Mouse (Mus musculus) liver, postnatal 0 days (tissue): ENCODE measurements at regions not wholly inside any gene's neighbourhood (a gene's known extent, or its start where the extent isn't known, plus 50 kb on each side); places are given as distances from the start of the nearest gene placed in this dataset.

Experiments used
- ATAC-seq: fragments of 200-750 bp; cut with Nextera tagmentation; 2 replicates; pipeline ENCODE4 v1.8.0; 2017; ENCODE audit warnings: mild to moderate bottlenecking, moderate library complexity
- DNase-seq: peaks from one replicate; pipeline ENCODE4 v3.0.0-alpha.2; 2016
- H3K27ac ChIP-seq: fragments of 300-500 bp; sonication (generic); 2 replicates; pipeline ENCODE4 v1.5.1; 2014; ENCODE audit warnings: antibody characterized with exemption, moderate library complexity, mild to moderate bottlenecking, low read depth
- H3K27me3 ChIP-seq: fragments of 300-500 bp; sonication (generic); 2 replicates; pipeline ENCODE4 v1.6.1; 2014; ENCODE audit warnings: low read length, control low read depth, mixed read lengths; ENCODE audit not compliant: insufficient read depth
- H3K36me3 ChIP-seq: fragments of 300-500 bp; sonication (generic); replicated peaks from 2 replicates; pipeline ENCODE4 v1.6.1; 2014; ENCODE audit warnings: mild to moderate bottlenecking, control low read depth, low read length, moderate library complexity, mixed read lengths; ENCODE audit not compliant: insufficient read depth
- H3K4me1 ChIP-seq: fragments of 300-500 bp; sonication (generic); 2 replicates; pipeline ENCODE4 v1.6.1; 2014; ENCODE audit warnings: antibody characterized with exemption, mild to moderate bottlenecking, control low read depth; ENCODE audit not compliant: insufficient read depth
- H3K4me2 ChIP-seq: fragments of 300-500 bp; sonication (generic); 2 replicates; pipeline ENCODE4 v1.6.1; 2014; ENCODE audit warnings: low read depth, mild to moderate bottlenecking, low read length, moderate library complexity, mixed read lengths
- H3K4me3 ChIP-seq: fragments of 300-500 bp; sonication (generic); 2 replicates; pipeline ENCODE4 v1.5.1; 2014; ENCODE audit warnings: low read depth, low read length
- H3K9ac ChIP-seq: fragments of 300-500 bp; sonication (generic); replicated peaks from 2 replicates; pipeline ENCODE4 v1.6.1; 2014; ENCODE audit warnings: mild to moderate bottlenecking, moderate library complexity
- H3K9me3 ChIP-seq: fragments of 300-500 bp; sonication (generic); 2 replicates; pipeline ENCODE4 v1.6.1; 2016; ENCODE audit warnings: mild to moderate bottlenecking, control low read depth, low read length, mixed read lengths
- CTCF ChIP-seq: sonication (generic); IDR thresholded peaks from 2 replicates; pipeline ENCODE4 v1.5.1; 2016; ENCODE audit warnings: antibody characterized with exemption, low read depth
- EP300 ChIP-seq: IDR thresholded peaks from 2 replicates; pipeline ENCODE4 v1.6.1; 2016; ENCODE audit warnings: antibody characterized with exemption, low read depth, mild to moderate bottlenecking
- WGBS: fragments of 180-500 bp; shearing (Covaris S2); extraction: QIAGEN DNeasy Blood & Tissue Kit; methylation state at CpG from one replicate; pipeline ENCODE4 v1.1.7; 2014; ENCODE audit not compliant: insufficient replicate concordance; 5-methylcytosine and 5-hydroxymethylcytosine counted together

- Histone ChIP-seq H3K4me1 (peaks cover 7% of the 10 kb centered on the region; the same call in 1 of the 2 replicates), H3K27ac (no peak overlapping the region), H3K27me3 (no peaks in the 10 kb centered on the region), H3K9ac (no peak overlapping the region), H3K36me3 (no peaks in the 10 kb centered on the region), H3K4me2 (peak overlapping the region; percentile 42), H3K9me3 (no peaks in the 10 kb centered on the region), H3K4me3 (no peak overlapping the region)
- 44% methylated on average over 10 of the region's 10 CpGs for WGBS
- DNase-seq, result peak; percentile 42
- peak; percentile 68 for ATAC-seq
- TF ChIP-seq CTCF (no peak), EP300 (no peak)
Measured at GRCm38 (mm10) chr13:107700268-107701139, 343.7 kb upstream of the Smim15 start.

GRCm38 (mm10) chr13:107699251-107699650 lies 345.0 kb upstream of the Smim15 start:
- Histone ChIP-seq H3K4me2 (no peak overlapping the region), H3K36me3 (no peaks in the 10 kb centered on the region), H3K9ac (no peak overlapping the region), H3K4me1 (peaks cover 7% of the 10 kb centered on the region; the same call in 1 of the 2 replicates), H3K27me3 (no peaks in the 10 kb centered on the region), H3K4me3 (no peak overlapping the region), H3K9me3 (no peaks in the 10 kb centered on the region), H3K27ac (no peak overlapping the region)
- no peak for DNase-seq
- WGBS, result 75% methylated on average over 5 of the region's 5 CpGs
- ATAC-seq, result no peak
- TF ChIP-seq CTCF (no peak), EP300 (no peak)

GRCm38 (mm10) chr13:107698345-107698744 lies 345.9 kb upstream of the Smim15 start:
- no peaks in the 10 kb centered on the region for H3K36me3 ChIP-seq
- ATAC-seq, result no peak
- WGBS, result 84% methylated on average over 7 of the region's 7 CpGs

GRCm38 (mm10) chr13:107692123-107692830 lies 352.0 kb upstream of the Smim15 start:
- H3K36me3 ChIP-seq, result no peaks in the 10 kb centered on the region
- H3K4me2 ChIP-seq, result no peak overlapping the region
- H3K9ac ChIP-seq, result no peak overlapping the region
- 38% methylated on average over 5 of the region's 5 CpGs for WGBS
- H3K4me3 ChIP-seq, result no peak overlapping the region
- TF ChIP-seq CTCF (no peak), EP300 (no peak)
- no peak overlapping the region for H3K27ac ChIP-seq
- no peaks in the 10 kb centered on the region for H3K9me3 ChIP-seq
- no peaks in the 10 kb centered on the region for H3K27me3 ChIP-seq
- H3K4me1 ChIP-seq, result no peaks in the 10 kb centered on the region
- ATAC-seq (no peak), DNase-seq (no peak)

More at GRCm38 (mm10) chr13:107698345-107698744, 345.9 kb upstream of the Smim15 start:
- H3K9ac ChIP-seq, result no peak overlapping the region
- H3K27me3 ChIP-seq, result no peaks in the 10 kb centered on the region
- no peak overlapping the region for H3K27ac ChIP-seq
- H3K4me2 ChIP-seq, result no peak overlapping the region
- H3K9me3 ChIP-seq, result no peaks in the 10 kb centered on the region
- peaks cover 7% of the 10 kb centered on the region; the same call in 1 of the 2 replicates for H3K4me1 ChIP-seq
- H3K4me3 ChIP-seq, result no peak overlapping the region
- TF ChIP-seq CTCF, result no peak
- no peak for TF ChIP-seq EP300
- DNase-seq, result no peak

- Histone ChIP-seq H3K4me2 (no peak overlapping the region), H3K36me3 (no peaks in the 10 kb centered on the region), H3K9me3 (no peaks in the 10 kb centered on the region), H3K27me3 (no peaks in the 10 kb centered on the region), H3K4me1 (no peaks in the 10 kb centered on the region), H3K4me3 (no peak overlapping the region), H3K9ac (no peak overlapping the region), H3K27ac (no peak overlapping the region)
- 54% methylated on average over 6 of the region's 6 CpGs for WGBS
- ATAC-seq, result no peak
- DNase-seq, result no peak
- TF ChIP-seq CTCF (no peak), EP300 (no peak)
Measured at GRCm38 (mm10) chr13:107688972-107689371, 355.3 kb upstream of the Smim15 start.

GRCm38 (mm10) chr13:107685231-107685630 lies 359.0 kb upstream of the Smim15 start:
- Histone ChIP-seq H3K27ac (no peak overlapping the region), H3K9ac (no peak overlapping the region), H3K4me3 (no peak overlapping the region), H3K9me3 (no peaks in the 10 kb centered on the region), H3K36me3 (no peaks in the 10 kb centered on the region), H3K4me1 (no peaks in the 10 kb centered on the region), H3K4me2 (no peak overlapping the region), H3K27me3 (no peaks in the 10 kb centered on the region)
- TF ChIP-seq CTCF (no peak), EP300 (no peak)
- DNase-seq, result no peak
- 56% methylated on average over 3 of the region's 3 CpGs for WGBS
- no peak for ATAC-seq
